Comparison of ENCODE assay signal across 8 mouse cellular contexts in the genomic region with DNA sequence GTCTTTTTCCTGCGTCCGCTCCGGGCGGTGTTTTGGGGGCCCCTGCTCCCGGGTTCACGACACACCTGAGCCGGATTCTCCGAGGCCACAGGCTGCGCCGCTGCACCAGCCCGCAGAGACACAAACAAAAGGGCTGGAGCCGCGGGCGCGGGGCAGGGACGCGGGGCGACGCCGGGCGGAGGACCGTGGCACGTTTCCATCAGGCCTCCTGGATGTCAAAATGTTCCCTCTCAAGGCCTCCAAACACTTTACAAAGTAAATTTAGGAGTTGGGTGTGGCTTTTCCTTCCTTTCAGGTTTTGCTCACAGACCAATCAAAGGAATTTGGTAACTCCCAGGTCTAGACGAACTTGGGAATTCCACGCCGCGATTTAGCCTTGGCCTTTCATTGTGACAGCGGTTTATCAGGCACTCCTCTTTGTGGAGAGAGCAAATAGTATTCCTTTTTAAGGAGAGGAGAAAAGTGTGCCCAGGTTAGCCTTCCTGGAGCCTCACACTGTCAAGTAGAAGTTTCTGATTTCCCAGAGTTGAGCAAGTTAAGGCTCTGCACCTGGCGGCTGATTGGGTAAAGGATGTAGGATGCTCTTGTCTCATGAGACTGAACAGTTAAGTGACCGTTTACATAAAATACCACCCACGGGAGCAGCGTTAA. TPM values are rescaled to one million over a fixed set of nuclear protein-coding genes. Genes with fewer than 3 reads are reported as not detected.
A peak's percentile ranks its signal among the peaks of the same experiment; 100 is the strongest.
DNase-seq lines count a peak whose midpoint lies in the region; ATAC-seq and TF ChIP-seq lines count a peak whose summit lies in the region.

No protein-coding gene starts in this region.

- H3K4me3 ChIP-seq in kidney, embryonic 16.5 days (ENCODE audit: low read length) = peak overlapping the region; percentile 88
- peak overlapping the region; percentile 50 for H3K4me3 ChIP-seq in cortical plate, adult 2 months (ENCODE audit: insufficient read depth, low read length)
- peak overlapping the region; percentile 71 for H3K4me3 ChIP-seq in heart, embryonic 12.5 days
- peak overlapping the region; percentile 72 for H3K4me3 ChIP-seq in liver, embryonic 13.5 days (replicated peaks)
- H3K4me3 ChIP-seq in neural tube, embryonic 13.5 days = peak overlapping the region; percentile 83

- H3K4me2 ChIP-seq in kidney, embryonic 16.5 days (replicated peaks; ENCODE audit: low read depth, low read length) = peak overlapping the region; percentile 80
- peak overlapping the region; percentile 72 for H3K4me2 ChIP-seq in heart, embryonic 12.5 days
- peak overlapping the region; percentile 94 for H3K4me2 ChIP-seq in liver, embryonic 13.5 days
- H3K4me2 ChIP-seq in neural tube, embryonic 13.5 days = peak overlapping the region; percentile 77

- peak overlapping the region; percentile 94 for H3K9ac ChIP-seq in kidney, embryonic 16.5 days (replicated peaks; ENCODE audit: low read length)
- H3K9ac ChIP-seq in heart, embryonic 12.5 days = peak overlapping the region; percentile 90
- peak overlapping the region; percentile 79 for H3K9ac ChIP-seq in liver, embryonic 13.5 days
- H3K9ac ChIP-seq in neural tube, embryonic 13.5 days = peak overlapping the region; percentile 93

- H3K9me3 ChIP-seq in kidney, embryonic 16.5 days (ENCODE audit: low read length) = peaks cover 6% of the 10 kb centered on the region; the same call in 1 of the 2 replicates
- H3K9me3 ChIP-seq in heart, embryonic 12.5 days (replicated peaks) = no peaks in the 10 kb centered on the region
- no peaks in the 10 kb centered on the region; the same call in 1 of the 2 replicates for H3K9me3 ChIP-seq in liver, embryonic 13.5 days (replicated peaks)
- H3K9me3 ChIP-seq in neural tube, embryonic 13.5 days = no peaks in the 10 kb centered on the region

- H3K4me1 ChIP-seq in kidney, embryonic 16.5 days (ENCODE audit: insufficient read depth, low read length) = peaks cover 51% of the 10 kb centered on the region
- H3K4me1 ChIP-seq in cortical plate, adult 2 months (ENCODE audit: control insufficient read depth, insufficient read depth, low read length) = peaks cover 5% of the 10 kb centered on the region; the same call in 1 of the 2 replicates
- peaks cover 49% of the 10 kb centered on the region for H3K4me1 ChIP-seq in heart, embryonic 12.5 days (replicated peaks)
- peaks cover 55% of the 10 kb centered on the region for H3K4me1 ChIP-seq in liver, embryonic 13.5 days (replicated peaks)
- H3K4me1 ChIP-seq in neural tube, embryonic 13.5 days (replicated peaks) = peaks cover 58% of the 10 kb centered on the region

- H3K27ac ChIP-seq in kidney, embryonic 16.5 days (ENCODE audit: low read length) = peak overlapping the region; percentile 80
- H3K27ac ChIP-seq in cortical plate, adult 2 months (ENCODE audit: insufficient read depth, low read length) = peak overlapping the region; percentile 52; the same call in 1 of the 2 replicates
- H3K27ac ChIP-seq in heart, embryonic 12.5 days (ENCODE audit: poor library complexity, severe bottlenecking) = peak overlapping the region; percentile 72
- H3K27ac ChIP-seq in liver, embryonic 13.5 days = peak overlapping the region; percentile 66
- peak overlapping the region; percentile 91 for H3K27ac ChIP-seq in neural tube, embryonic 13.5 days (replicated peaks)

- WGBS in kidney, embryonic 16.5 days = 1% methylated on average over 32 of the region's 32 CpGs
- WGBS in heart, embryonic 12.5 days = 2% methylated on average over 32 of the region's 32 CpGs
- 2% methylated on average over 31 of the region's 32 CpGs for WGBS in liver, embryonic 13.5 days (ENCODE audit: insufficient replicate concordance)
- WGBS in neural tube, embryonic 13.5 days = 1% methylated on average over 32 of the region's 32 CpGs

- H3K27me3 ChIP-seq in kidney, embryonic 16.5 days (ENCODE audit: insufficient read depth, low read length) = no peaks in the 10 kb centered on the region
- H3K27me3 ChIP-seq in heart, embryonic 12.5 days (replicated peaks) = no peaks in the 10 kb centered on the region
- peaks cover 17% of the 10 kb centered on the region; the same call in 1 of the 2 replicates for H3K27me3 ChIP-seq in liver, embryonic 13.5 days
- no peaks in the 10 kb centered on the region for H3K27me3 ChIP-seq in neural tube, embryonic 13.5 days

- DNase-seq in kidney, postnatal 14 days = no peak
- no peak for DNase-seq in liver, embryonic 13.5 days
- DNase-seq in left cerebral cortex, postnatal 25 days (ENCODE audit: low spot score in 2 of 2) = no peak
- no peak for DNase-seq in layer of hippocampus, adult 9-11 months

- ATAC-seq in kidney, embryonic 16.5 days (ENCODE audit: low FRiP score, low TSS enrichment) = peak; percentile 17; the same call in 1 of the 2 replicates
- peak; percentile 46 for ATAC-seq in heart, embryonic 12.5 days (ENCODE audit: insufficient number of reproducible peaks, low FRiP score)
- ATAC-seq in liver, embryonic 13.5 days (ENCODE audit: low read depth) = peak; percentile 31
- ATAC-seq in neural tube, embryonic 13.5 days (ENCODE audit: low read depth) = peak; percentile 62

- TF ChIP-seq CTCF in cortical plate, adult 2 months (IDR thresholded peaks at IDR 0.05; ENCODE audit: extremely low read depth, insufficient read depth, low read length) = no peak

- H3K36me3 ChIP-seq in kidney, embryonic 16.5 days (ENCODE audit: insufficient read depth, low read length) = no peaks in the 10 kb centered on the region
- 0 out of 2 replicates have a peak, but pooled peaks cover 2% of the 10 kb centered on the region for H3K36me3 ChIP-seq in heart, embryonic 12.5 days
- no peaks in the 10 kb centered on the region for H3K36me3 ChIP-seq in liver, embryonic 13.5 days
- no peaks in the 10 kb centered on the region for H3K36me3 ChIP-seq in neural tube, embryonic 13.5 days

- no peak for TF ChIP-seq POLR2A in cortical plate, adult 2 months (IDR thresholded peaks at IDR 0.05; ENCODE audit: extremely low read depth, insufficient read depth, low read length)

- intact Hi-C loops in left cerebral cortex, postnatal 25 days (cut with DNase I) = loop anchor here (2.0 to 10.0 kb wide), 3 partner anchors 96 to 494 kb away; a partner anchor contains a TSS

RNA-seq across cellular contexts. Expression of a gene that starts 0.6 kb away (rescaled TPM):
- polyA plus RNA-seq in kidney, embryonic 16.5 days (2015; fragmentation: Nextera tagmentation; extraction: Ambion mirVana) = 54.4 and 67.2 TPM in 2 replicates
- 16.4 and 16.7 TPM in 2 replicates for polyA plus RNA-seq in cortical plate, adult 2 months (2012; rRNA removed)
- polyA plus RNA-seq in heart, embryonic 12.5 days (2016; fragmentation: Nextera tagmentation; extraction: Ambion mirVana) = 45.7 and 49.5 TPM in 2 replicates
- polyA plus RNA-seq in liver, embryonic 13.5 days (2015; fragmentation: Nextera tagmentation; extraction: Ambion mirVana) = 7.8 and 10.6 TPM in 2 replicates
- 30.2 and 30.8 TPM in 2 replicates for polyA plus RNA-seq in neural tube, embryonic 13.5 days (2015; fragmentation: Nextera tagmentation; extraction: Ambion mirVana)
- 10 to 100 TPM; 21.1 to 22.2 TPM for total RNA-seq in left cerebral cortex, postnatal 25 days (2021)
